Mouse (Mus musculus) heart, postnatal 0 days (tissue): ENCODE results near the gene Ryr3.

Source experiments
- CTCF ChIP-seq: IDR thresholded peaks from 2 replicates; pipeline ENCODE4 v1.5.1; 2016; ENCODE audit warnings: antibody characterized with exemption, control low read depth, low read depth
- EP300 ChIP-seq: IDR thresholded peaks from 2 replicates; pipeline ENCODE4 v1.6.1; 2016; ENCODE audit warnings: antibody characterized with exemption, low read depth

GRCm38 (mm10) chr2:113092756-113093155, 124.1 kb downstream of the Ryr3 start:
- no peak for TF ChIP-seq CTCF
- TF ChIP-seq EP300, result no peak
